Mouse (Mus musculus): ENCODE results near the gene Lhpp. TPM values are rescaled to one million over a fixed set of nuclear protein-coding genes. Genes with fewer than 3 reads are reported as not detected.

The Lhpp gene
- polyA plus RNA-seq, 1 experiment from 2014 or later, result 9.0 TPM

DNA sequence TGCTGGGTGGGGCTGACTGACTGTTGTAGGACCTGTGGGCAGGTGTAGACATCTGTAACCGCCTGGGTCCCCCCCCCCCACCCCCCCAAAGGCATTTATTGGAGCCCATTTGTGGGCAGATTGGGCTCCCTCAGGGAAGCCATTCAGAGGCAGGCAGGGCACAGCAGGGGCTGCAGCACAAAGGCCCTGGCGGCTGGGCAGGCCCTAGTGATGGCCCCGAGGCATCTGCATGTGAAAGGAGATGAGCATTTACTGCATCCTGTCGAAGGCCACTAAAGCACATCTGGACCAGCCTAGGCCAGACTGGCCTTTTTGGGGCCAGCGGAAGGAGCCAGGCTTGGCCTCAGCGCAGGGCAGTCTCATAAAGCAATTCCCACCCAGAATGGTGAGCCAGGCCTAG lies 6.0 kb downstream of the Lhpp start:
- Histone ChIP-seq H3K4me2 (ENCODE audit: low read depth, low read length) (no peak overlapping the region), H3K27ac (ENCODE audit: low read depth) (no peak overlapping the region), H3K9ac (replicated peaks) (no peak overlapping the region), H3K4me1 (ENCODE audit: insufficient read depth) (no peaks in the 10 kb centered on the region), H3K27me3 (ENCODE audit: insufficient read depth, low read length) (no peaks in the 10 kb centered on the region), H3K36me3 (replicated peaks; ENCODE audit: insufficient read depth, low read length) (no peaks in the 10 kb centered on the region), H3K9me3 (ENCODE audit: low read length) (no peaks in the 10 kb centered on the region), H3K4me3 (ENCODE audit: low read depth, low read length) (no peak overlapping the region)
- WGBS (ENCODE audit: insufficient replicate concordance), result 74% methylated on average over 6 of the region's 6 CpGs
- TF ChIP-seq EP300 (IDR thresholded peaks at IDR 0.05; ENCODE audit: low read depth) (no peak), CTCF (IDR thresholded peaks at IDR 0.05; ENCODE audit: low read depth) (no peak)
- ATAC-seq (no peak), DNase-seq (no peak)

DNA sequence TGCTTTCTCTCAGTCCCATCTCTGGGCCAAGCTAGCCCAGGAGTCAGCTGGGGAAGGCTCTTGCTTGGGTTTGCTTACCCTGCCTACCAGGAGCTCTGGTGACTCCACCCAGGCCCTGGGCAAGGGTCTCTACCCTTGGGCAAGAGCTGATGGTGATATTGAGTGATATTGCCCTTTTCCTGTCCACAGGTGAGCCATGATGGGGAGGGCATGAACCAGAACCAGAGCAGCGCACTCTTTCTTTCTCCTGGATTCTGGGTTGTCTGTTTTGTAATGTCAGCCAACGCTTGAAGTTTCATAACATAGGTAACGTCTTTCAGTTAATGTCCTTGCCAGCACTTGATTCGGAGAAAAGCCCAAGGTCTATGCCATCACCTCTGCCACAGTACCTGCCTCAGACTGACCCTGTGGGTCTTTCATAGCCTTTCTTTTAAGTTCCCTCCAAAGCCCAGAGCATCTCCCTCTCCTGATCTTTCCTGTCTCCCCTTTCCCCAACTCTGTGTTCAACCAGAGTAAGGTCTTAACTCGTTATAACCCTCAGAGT lies 6.7 kb downstream of the Lhpp start:
- Histone ChIP-seq H3K27me3 (ENCODE audit: insufficient read depth, low read length) (no peaks in the 10 kb centered on the region), H3K36me3 (replicated peaks; ENCODE audit: insufficient read depth, low read length) (no peaks in the 10 kb centered on the region), H3K4me1 (ENCODE audit: insufficient read depth) (no peaks in the 10 kb centered on the region), H3K9me3 (ENCODE audit: low read length) (no peaks in the 10 kb centered on the region), H3K9ac (replicated peaks) (no peak overlapping the region), H3K4me3 (ENCODE audit: low read depth, low read length) (no peak overlapping the region), H3K27ac (ENCODE audit: low read depth) (no peak overlapping the region), H3K4me2 (ENCODE audit: low read depth, low read length) (no peak overlapping the region)
- TF ChIP-seq CTCF (IDR thresholded peaks at IDR 0.05; ENCODE audit: low read depth) (no peak), EP300 (IDR thresholded peaks at IDR 0.05; ENCODE audit: low read depth) (no peak)
- DNase-seq (no peak), ATAC-seq (no peak)
- WGBS (ENCODE audit: insufficient replicate concordance), result 82% methylated on average over 5 of the region's 5 CpGs

DNA sequence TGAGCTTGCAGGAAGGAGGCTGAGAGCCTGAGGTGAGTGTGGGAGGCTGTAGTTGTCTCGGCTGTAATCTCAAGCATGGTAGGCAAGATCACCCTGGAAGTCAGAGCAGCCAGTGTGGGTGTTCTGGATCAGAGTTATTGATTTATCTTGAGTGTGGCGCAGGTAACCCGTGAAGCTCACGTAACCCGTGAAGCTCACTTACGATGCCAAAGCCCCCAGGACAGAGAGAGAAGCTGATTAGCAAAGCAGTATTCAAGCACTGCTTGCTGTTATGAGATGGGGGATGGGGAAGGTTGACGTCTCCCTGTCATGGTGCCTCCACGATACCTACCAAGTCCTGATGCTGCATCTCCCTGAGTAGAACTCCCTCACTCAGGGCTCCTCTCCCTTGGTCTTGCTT lies 9.1 kb downstream of the Lhpp start:
- H3K9me3 ChIP-seq (ENCODE audit: low read length), result no peaks in the 10 kb centered on the region
- H3K4me1 ChIP-seq (ENCODE audit: insufficient read depth), result no peaks in the 10 kb centered on the region
- no peak for TF ChIP-seq CTCF (IDR thresholded peaks at IDR 0.05; ENCODE audit: low read depth)
- no peak for TF ChIP-seq EP300 (IDR thresholded peaks at IDR 0.05; ENCODE audit: low read depth)
- no peak overlapping the region for H3K4me3 ChIP-seq (ENCODE audit: low read depth, low read length)
- H3K9ac ChIP-seq (replicated peaks), result no peak overlapping the region
- DNase-seq, result no peak
- no peak for ATAC-seq
- no peak overlapping the region for H3K4me2 ChIP-seq (ENCODE audit: low read depth, low read length)
- H3K36me3 ChIP-seq (replicated peaks; ENCODE audit: insufficient read depth, low read length), result no peaks in the 10 kb centered on the region
- no peak overlapping the region for H3K27ac ChIP-seq (ENCODE audit: low read depth)
- 80% methylated on average over 8 of the region's 8 CpGs for WGBS (ENCODE audit: insufficient replicate concordance)
- no peaks in the 10 kb centered on the region for H3K27me3 ChIP-seq (ENCODE audit: insufficient read depth, low read length)

DNA sequence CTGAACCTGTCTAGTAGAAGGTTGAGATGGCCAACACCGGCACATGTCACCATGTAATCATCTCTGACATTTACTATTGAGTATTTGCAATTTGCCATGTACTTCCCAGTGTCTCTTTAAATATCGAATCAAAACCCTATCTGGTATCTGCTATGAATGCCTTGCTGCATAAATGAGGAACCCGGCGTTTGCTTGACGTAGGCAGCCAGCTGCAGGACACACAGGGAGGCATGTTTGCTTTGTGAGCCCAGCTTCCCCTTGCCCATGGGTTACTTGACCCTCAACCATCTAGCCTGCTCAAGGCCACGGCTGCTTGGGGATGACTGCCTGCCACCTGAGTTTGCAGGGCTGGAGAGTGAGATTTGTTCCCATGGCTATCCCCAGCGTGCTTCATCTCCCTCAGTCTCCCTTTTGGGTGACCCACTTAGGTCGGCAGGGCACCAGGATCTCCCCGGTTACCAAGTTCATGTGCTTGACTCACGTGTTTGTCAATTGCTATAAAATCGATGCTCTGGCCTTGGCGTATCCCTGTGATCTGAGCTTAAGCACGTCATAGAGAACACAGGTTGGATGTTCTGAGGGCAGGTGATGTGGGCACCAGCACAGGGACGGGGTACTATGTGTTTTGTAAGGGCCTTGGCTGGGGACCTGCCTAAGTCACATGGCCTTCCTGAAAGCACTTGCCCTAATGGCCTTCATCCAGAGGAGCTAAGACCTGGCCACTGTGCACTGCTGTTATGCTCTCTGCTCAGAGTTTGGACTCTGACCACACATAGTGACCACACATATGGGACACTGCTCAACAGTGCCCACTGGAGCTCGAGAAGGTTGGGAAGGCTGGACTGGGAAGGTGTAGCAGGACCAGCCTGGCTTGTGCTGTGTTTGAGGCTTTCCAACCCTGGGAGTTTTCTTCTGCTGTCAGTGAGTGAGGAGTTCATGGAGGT lies 9.8 kb downstream of the Lhpp start:
- no peaks in the 10 kb centered on the region for H3K9me3 ChIP-seq (ENCODE audit: low read length)
- ATAC-seq, result peak; percentile 90
- no peak overlapping the region for H3K9ac ChIP-seq (replicated peaks)
- H3K4me2 ChIP-seq (ENCODE audit: low read depth, low read length), result no peak overlapping the region
- no peaks in the 10 kb centered on the region for H3K4me1 ChIP-seq (ENCODE audit: insufficient read depth)
- H3K4me3 ChIP-seq (ENCODE audit: low read depth, low read length), result no peak overlapping the region
- DNase-seq, result peak; percentile 29
- 69% methylated on average over 15 of the region's 15 CpGs for WGBS (ENCODE audit: insufficient replicate concordance)
- no peaks in the 10 kb centered on the region for H3K36me3 ChIP-seq (replicated peaks; ENCODE audit: insufficient read depth, low read length)
- 0 out of 2 replicates have a peak, but pooled peaks have one; percentile 17 for TF ChIP-seq CTCF (IDR thresholded peaks at IDR 0.05; ENCODE audit: low read depth)
- peak; percentile 22; the same call in 1 of the 2 replicates for TF ChIP-seq EP300 (IDR thresholded peaks at IDR 0.05; ENCODE audit: low read depth)
- H3K27me3 ChIP-seq (ENCODE audit: insufficient read depth, low read length), result no peaks in the 10 kb centered on the region
- peak overlapping the region; percentile 39; the same call in 1 of the 2 replicates for H3K27ac ChIP-seq (ENCODE audit: low read depth)

DNA sequence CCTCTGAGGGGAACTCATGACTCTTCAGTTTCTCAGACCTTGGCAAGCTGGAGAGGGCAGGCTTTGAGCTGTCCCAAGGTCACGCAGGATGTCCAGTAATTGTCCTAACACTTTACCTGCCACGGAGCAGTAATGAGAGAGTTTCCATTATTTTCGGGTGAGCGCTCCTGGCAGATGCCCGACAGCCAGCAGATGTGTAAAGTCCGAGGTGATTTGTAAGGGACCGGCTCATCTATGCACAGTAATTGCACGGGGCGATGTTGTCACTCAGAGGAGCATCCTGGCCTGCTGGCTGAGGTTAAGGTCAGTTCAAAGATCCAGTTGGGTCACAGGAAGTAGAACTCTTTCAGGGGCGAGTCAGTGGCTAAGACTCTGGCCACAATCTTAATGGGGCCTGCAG lies 13.7 kb downstream of the Lhpp start:
- H3K27ac ChIP-seq (ENCODE audit: low read depth), result no peak overlapping the region
- no peak for TF ChIP-seq EP300 (IDR thresholded peaks at IDR 0.05; ENCODE audit: low read depth)
- no peak for TF ChIP-seq CTCF (IDR thresholded peaks at IDR 0.05; ENCODE audit: low read depth)
- no peak overlapping the region for H3K4me3 ChIP-seq (ENCODE audit: low read depth, low read length)

DNA sequence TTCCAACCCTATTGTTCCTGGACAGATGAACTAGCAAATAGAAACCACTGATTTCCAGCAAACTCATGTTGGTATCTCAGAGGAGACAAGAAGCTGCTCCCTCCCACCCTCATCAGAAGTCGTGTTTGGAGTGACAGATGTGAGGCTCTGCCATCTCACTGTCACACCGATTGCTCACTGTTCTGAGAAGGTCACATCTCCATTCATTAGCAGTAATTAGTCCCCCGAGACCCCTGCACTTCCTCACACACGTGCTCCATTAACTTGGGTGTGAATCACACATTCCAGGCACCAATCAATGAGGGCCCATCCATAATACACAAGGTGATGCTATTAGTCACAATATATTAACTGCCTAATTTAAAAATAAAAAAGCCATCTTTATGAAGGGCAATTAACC lies 15.7 kb downstream of the Lhpp start:
- H3K36me3 ChIP-seq (replicated peaks; ENCODE audit: insufficient read depth, low read length), result no peaks in the 10 kb centered on the region
- H3K4me2 ChIP-seq (ENCODE audit: low read depth, low read length), result no peak overlapping the region
- ATAC-seq, result no peak
- no peak for DNase-seq
- no peak overlapping the region for H3K27ac ChIP-seq (ENCODE audit: low read depth)
- no peak for TF ChIP-seq EP300 (IDR thresholded peaks at IDR 0.05; ENCODE audit: low read depth)
- TF ChIP-seq CTCF (IDR thresholded peaks at IDR 0.05; ENCODE audit: low read depth), result no peak
- H3K4me3 ChIP-seq (ENCODE audit: low read depth, low read length), result no peak overlapping the region
- no peak overlapping the region for H3K9ac ChIP-seq (replicated peaks)
- no peaks in the 10 kb centered on the region for H3K27me3 ChIP-seq (ENCODE audit: insufficient read depth, low read length)
- no peaks in the 10 kb centered on the region for H3K4me1 ChIP-seq (ENCODE audit: insufficient read depth)
- 63% methylated on average over 4 of the region's 4 CpGs for WGBS (ENCODE audit: insufficient replicate concordance)
- no peaks in the 10 kb centered on the region for H3K9me3 ChIP-seq (ENCODE audit: low read length)

More for the DNA sequence above, 13.7 kb downstream of the Lhpp start:
- no peak for DNase-seq
- no peaks in the 10 kb centered on the region for H3K9me3 ChIP-seq (ENCODE audit: low read length)
- no peak for ATAC-seq
- H3K4me2 ChIP-seq (ENCODE audit: low read depth, low read length), result no peak overlapping the region
- no peaks in the 10 kb centered on the region for H3K4me1 ChIP-seq (ENCODE audit: insufficient read depth)
- WGBS (ENCODE audit: insufficient replicate concordance), result 82% methylated on average over 10 of the region's 10 CpGs
- no peaks in the 10 kb centered on the region for H3K36me3 ChIP-seq (replicated peaks; ENCODE audit: insufficient read depth, low read length)
- H3K27me3 ChIP-seq (ENCODE audit: insufficient read depth, low read length), result no peaks in the 10 kb centered on the region
- no peak overlapping the region for H3K9ac ChIP-seq (replicated peaks)

Measured in liver, postnatal 0 days (tissue).